Mouse (Mus musculus) embryo, embryonic 10.5 days (tissue): ENCODE results near the gene Gm8232.
"Not testable (repeated sequence)": the region's sequence is repeated elsewhere in the genome, so short reads cannot be mapped to it uniquely, and the experiment has no call there.

Experiments used
- DNase-seq: peaks from one replicate; pipeline ENCODE4 v3.0.0-alpha.2; 2015; ENCODE audit warnings: low spot score

Gene Gm8232

DNA sequence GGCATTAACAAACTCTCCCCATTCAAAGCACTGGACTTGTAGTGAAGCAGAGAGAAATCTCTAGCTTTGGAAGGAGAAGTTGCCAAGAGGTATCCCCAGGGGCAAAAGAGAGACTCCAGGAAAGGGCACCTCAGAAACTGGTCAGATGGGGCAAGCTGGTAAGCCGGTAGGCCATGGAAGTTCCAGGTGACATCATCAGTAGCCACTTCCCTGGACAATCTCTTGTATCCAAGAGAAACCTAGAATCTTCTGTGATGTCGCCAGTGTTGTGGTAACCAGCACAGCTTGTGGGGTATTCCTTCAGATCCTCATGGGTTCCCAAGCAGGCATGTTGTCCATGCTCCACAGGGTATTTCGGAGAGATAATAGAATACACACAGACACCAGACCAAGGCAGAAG lies at the start of gene Gm8232:
Gene Gm8232 (plus strand): TSS at position 301 of the 400 bp plus-strand sequence.
- DNase-seq, result not testable (repeated sequence)

- DNase-seq, result not testable (repeated sequence)
Measured at GRCm38 (mm10) chr14:44384233-44384632, 49.2 kb upstream of the Gm8232 start.

DNA sequence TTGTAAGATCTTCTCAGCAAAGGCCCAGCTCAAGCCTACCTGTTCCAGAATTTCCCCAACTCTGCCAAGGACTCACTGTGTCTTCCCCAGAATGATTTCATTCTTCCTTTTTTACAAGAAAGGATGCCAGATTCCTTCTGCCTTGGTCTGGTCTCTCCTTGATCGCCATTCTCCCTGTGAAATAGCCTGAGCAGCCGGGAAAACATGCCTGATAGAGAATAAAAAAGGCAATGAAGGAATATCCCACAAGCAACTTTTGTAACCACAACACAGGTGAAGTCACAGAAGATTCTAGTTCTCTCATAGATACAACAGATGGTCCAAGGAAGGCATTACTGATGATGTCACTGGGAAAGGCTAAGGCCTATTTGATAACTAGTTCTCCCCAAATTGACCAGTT lies 22.8 kb upstream of the Gm8232 start, which contains the start of gene Gm3371:
Gene Gm3371 (minus strand): TSS at position 101 of the 400 bp plus-strand sequence.
- not testable (repeated sequence) for DNase-seq
